11 mouse cellular contexts compared by ENCODE assay signal in genomic region chr3:85368354-85369120, GRCm38 (mm10).
A peak's percentile ranks its signal among the peaks of the same experiment; 100 is the strongest.
DNase-seq lines count a peak whose midpoint lies in the region; ATAC-seq lines count a peak whose summit lies in the region.
"Had no signal": no experiment of that assay in that cellular context is flagged by ENCODE, and none has a peak within 500 bp of the region (broad histone marks: within the 10 kb centered on the region; RNA-seq: fewer than 3 reads in every experiment).

No protein-coding gene starts in this region.

- H3K4me3 ChIP-seq in heart, embryonic 14.5 days (ENCODE audit: control insufficient read depth in 1 of 2, insufficient read depth in 1 of 2, low read depth in 1 of 2, low read length in 2 of 2) = no peak overlapping the region
- no peak overlapping the region for H3K4me3 ChIP-seq in intestine, embryonic 15.5 days (replicated peaks)
- H3K4me3 ChIP-seq in kidney, embryonic 15.5 days (replicated peaks) = no peak overlapping the region

- intact Hi-C loops in left cerebral cortex, postnatal 10 days (cut with DNase I) = no loop called here

- peak overlapping the region; percentile 49 to 75 for H3K27ac ChIP-seq in heart, embryonic 14.5 days (replicated peaks in 1 of 2; ENCODE audit: control insufficient read depth in 1 of 2, insufficient read depth in 1 of 2, low read depth in 2 of 2, low read length in 2 of 2)
- H3K27ac ChIP-seq in intestine, embryonic 15.5 days = no peak overlapping the region
- H3K27ac ChIP-seq in kidney, embryonic 15.5 days = no peak overlapping the region
- H3K27ac ChIP-seq: kidney, postnatal 0 days had no signal

- H3K4me2 ChIP-seq in heart, embryonic 14.5 days (ENCODE audit: low read length) = peak overlapping the region; percentile 24; the same call in 1 of the 2 replicates
- no peak overlapping the region for H3K4me2 ChIP-seq in intestine, embryonic 15.5 days (replicated peaks)
- no peak overlapping the region for H3K4me2 ChIP-seq in kidney, embryonic 15.5 days

- no peak overlapping the region for H3K9ac ChIP-seq in heart, embryonic 14.5 days (ENCODE audit: low read length)
- no peak overlapping the region for H3K9ac ChIP-seq in intestine, embryonic 15.5 days
- no peak overlapping the region for H3K9ac ChIP-seq in kidney, embryonic 15.5 days

- WGBS in heart, embryonic 14.5 days = 68% methylated on average over 16 of the region's 16 CpGs
- 65% methylated on average over 16 of the region's 16 CpGs for WGBS in intestine, embryonic 15.5 days
- 63% methylated on average over 16 of the region's 16 CpGs for WGBS in kidney, embryonic 15.5 days

- no peaks in the 10 kb centered on the region for H3K27me3 ChIP-seq in heart, embryonic 14.5 days (ENCODE audit: control insufficient read depth, insufficient read depth, low read length)
- no peaks in the 10 kb centered on the region for H3K27me3 ChIP-seq in intestine, embryonic 15.5 days (replicated peaks)
- H3K27me3 ChIP-seq in kidney, embryonic 15.5 days = no peaks in the 10 kb centered on the region

- no peaks in the 10 kb centered on the region for H3K36me3 ChIP-seq in heart, embryonic 14.5 days (ENCODE audit: control insufficient read depth, insufficient read depth, low read length)
- no peaks in the 10 kb centered on the region for H3K36me3 ChIP-seq in intestine, embryonic 15.5 days
- no peaks in the 10 kb centered on the region for H3K36me3 ChIP-seq in kidney, embryonic 15.5 days

- H3K9me3 ChIP-seq in heart, embryonic 14.5 days (ENCODE audit: control insufficient read depth, low read length) = no peaks in the 10 kb centered on the region
- no peaks in the 10 kb centered on the region for H3K9me3 ChIP-seq in intestine, embryonic 15.5 days
- no peaks in the 10 kb centered on the region for H3K9me3 ChIP-seq in kidney, embryonic 15.5 days (replicated peaks)

- no peak for ATAC-seq in heart, embryonic 14.5 days (ENCODE audit: insufficient number of reproducible peaks, insufficient read depth, low FRiP score, low read depth)
- ATAC-seq in intestine, embryonic 15.5 days = no peak
- ATAC-seq in kidney, embryonic 15.5 days (replicated peaks; ENCODE audit: low FRiP score) = no peak
- no peak for ATAC-seq in granulocyte monocyte progenitor cell, adult 5-6 weeks (replicated peaks; ENCODE audit: poor library complexity, severe bottlenecking)

- peaks cover 21 to 53% of the 10 kb centered on the region in 2 experiments for H3K4me1 ChIP-seq in heart, embryonic 14.5 days (ENCODE audit: control insufficient read depth in 2 of 2, insufficient read depth in 2 of 2, low read length in 2 of 2)
- no peaks in the 10 kb centered on the region for H3K4me1 ChIP-seq in intestine, embryonic 15.5 days (replicated peaks)
- H3K4me1 ChIP-seq in kidney, embryonic 15.5 days = peaks cover 30% of the 10 kb centered on the region

- no peak for DNase-seq in heart, adult 8-10 months (ENCODE audit: low spot score)
- peak; percentile 3 for DNase-seq in NIH3T3 (ENCODE audit: low read depth)
- peak; percentile 53 to 62 for DNase-seq in frontal cortex, postnatal 14 days (ENCODE audit: low spot score in 2 of 2)
- DNase-seq in left cerebral cortex, postnatal 10 days (ENCODE audit: extremely low spot score in 1 of 2, low spot score in 2 of 2) = peak; percentile 30 to 61
- DNase-seq: cerebellum, adult 9-10 months; thymus, postnatal 14 days had no signal

Comparison
In these comparisons a context has a peak if more than half of its experiments do, and no peak if none do; other contexts are left out.
1. H3K27ac ChIP-seq: peak in heart, embryonic 14.5 days (2 of 2); none in intestine, embryonic 15.5 days (single experiment) and kidney, embryonic 15.5 days (single experiment).